Mouse (Mus musculus) effector memory CD4-positive, alpha-beta T cell, adult 5 months (primary cell): ENCODE measurements around the gene Gpm6a. TPM values are rescaled to one million over a fixed set of nuclear protein-coding genes. Genes with fewer than 3 reads are reported as not detected.

Experiments used
- polyA plus RNA-seq: library from polyadenylated mRNA; unstranded; fragments of 100-300 nt; shearing (Covaris generic); gene quantifications from one replicate; pipeline ENCODE4 v1.2.1, GENCODE M21; 2017

Gpm6a gene
- 0.11 TPM for polyA plus RNA-seq

DNA sequence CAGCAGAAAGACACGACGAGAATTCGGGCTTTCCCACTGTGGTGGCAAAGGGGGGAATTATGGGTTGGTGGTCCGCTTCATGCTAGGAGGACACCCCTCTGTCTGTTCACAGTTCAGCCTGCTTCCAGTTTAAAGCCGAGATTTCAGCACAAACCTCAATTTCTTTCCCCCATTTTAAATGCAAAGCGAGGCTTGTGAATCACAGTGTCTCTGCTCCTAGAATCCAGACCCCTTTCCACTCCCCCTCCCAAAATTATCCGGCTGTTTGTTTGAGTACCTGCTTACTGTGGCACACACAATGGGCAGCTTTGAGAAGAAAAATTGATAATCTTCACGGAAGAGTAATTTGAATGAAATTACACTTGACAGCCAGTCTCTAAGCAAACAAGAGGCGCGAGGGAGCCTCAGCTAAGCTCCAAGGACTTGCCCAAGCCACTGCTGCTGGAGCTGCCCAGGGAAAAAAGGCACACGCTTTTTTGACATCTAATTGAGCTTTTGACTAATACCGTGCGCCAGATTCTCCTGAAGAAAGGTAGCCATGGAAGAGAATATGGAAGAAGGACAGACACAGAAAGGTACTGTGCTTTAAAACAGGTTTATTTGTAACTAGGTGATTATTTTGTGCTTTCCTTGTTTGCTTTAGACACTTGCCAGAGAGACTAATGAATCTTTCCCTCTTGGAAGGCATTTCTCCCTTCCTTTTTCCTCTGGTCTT, at the start of gene Gpm6a:
TSS of gene Gpm6a (plus strand) at position 103 of the 715 bp plus-strand sequence.

Other genes with a start within 250 kb of the Gpm6a start
- 0.56 TPM for gene Wdr17, start 67.7 kb upstream of the Gpm6a start, polyA plus RNA-seq